Mouse (Mus musculus) megakaryocyte, embryonic 14.5 days (primary cell): ENCODE results near the gene Camkk2.

Experiments
- FLI1 ChIP-seq: IDR thresholded peaks from 2 replicates; pipeline ENCODE4 v1.6.1; 2012; ENCODE audit warnings: low read length, inconsistent platforms, mixed read lengths
- GATA1 ChIP-seq: IDR thresholded peaks from 3 replicates; pipeline ENCODE4 v1.6.1; 2012; ENCODE audit warnings: mixed read lengths, low read length, inconsistent platforms, borderline replicate concordance

- TF ChIP-seq GATA1 (no peak), FLI1 (no peak)
Observed at GRCm38 (mm10) chr5:122770304-122770703, 8.9 kb downstream of the Camkk2 start.
